Mouse (Mus musculus) forebrain, embryonic 10.5 days (tissue): ENCODE data around the gene Zbtb16. TPM values are rescaled to one million over a fixed set of nuclear protein-coding genes. Genes with fewer than 3 reads are reported as not detected.

Experiments
- DNase-seq: peaks from one replicate; pipeline ENCODE4 v3.0.0-alpha.2; 2017; ENCODE audit warnings: low spot score; ENCODE audit errors: extremely low spot score
- H3K27ac ChIP-seq: fragments of 300-500 bp; sonication (generic); 2 replicates; pipeline ENCODE4 v1.5.1; 2016; ENCODE audit warnings: mild to moderate bottlenecking
- H3K27me3 ChIP-seq: fragments of 300-500 bp; sonication (generic); 2 replicates; pipeline ENCODE4 v1.6.1; 2016; ENCODE audit warnings: mild to moderate bottlenecking; ENCODE audit not compliant: poor library complexity, severe bottlenecking
- H3K36me3 ChIP-seq: fragments of 300-500 bp; sonication (generic); replicated peaks from 2 replicates; pipeline ENCODE4 v1.6.1; 2016; ENCODE audit warnings: mild to moderate bottlenecking, moderate library complexity
- H3K4me1 ChIP-seq: fragments of 300-500 bp; sonication (generic); 2 replicates; pipeline ENCODE4 v1.6.1; 2016
- H3K4me3 ChIP-seq: fragments of 300-500 bp; sonication (generic); 2 replicates; pipeline ENCODE4 v1.5.1; 2016; ENCODE audit warnings: mild to moderate bottlenecking, moderate library complexity
- H3K9me3 ChIP-seq: fragments of 300-500 bp; sonication (generic); 2 replicates; pipeline ENCODE4 v1.6.1; 2016; ENCODE audit warnings: mild to moderate bottlenecking, moderate library complexity
- WGBS: fragments of 180-500 bp; shearing (Covaris S2); methylation state at CpG from one replicate; pipeline ENCODE4 v1.1.7; 2016; 5-methylcytosine and 5-hydroxymethylcytosine counted together
- polyA plus RNA-seq: library from polyadenylated mRNA; unstranded; fragments of >200 nt; fragmentation: Nextera tagmentation; extraction: Ambion mirVana; gene quantifications from 2 replicates; pipeline ENCODE4 v1.2.1, GENCODE M21; 2016

The Zbtb16 gene
- polyA plus RNA-seq: 27.0 and 29.1 TPM in 2 replicates

DNA sequence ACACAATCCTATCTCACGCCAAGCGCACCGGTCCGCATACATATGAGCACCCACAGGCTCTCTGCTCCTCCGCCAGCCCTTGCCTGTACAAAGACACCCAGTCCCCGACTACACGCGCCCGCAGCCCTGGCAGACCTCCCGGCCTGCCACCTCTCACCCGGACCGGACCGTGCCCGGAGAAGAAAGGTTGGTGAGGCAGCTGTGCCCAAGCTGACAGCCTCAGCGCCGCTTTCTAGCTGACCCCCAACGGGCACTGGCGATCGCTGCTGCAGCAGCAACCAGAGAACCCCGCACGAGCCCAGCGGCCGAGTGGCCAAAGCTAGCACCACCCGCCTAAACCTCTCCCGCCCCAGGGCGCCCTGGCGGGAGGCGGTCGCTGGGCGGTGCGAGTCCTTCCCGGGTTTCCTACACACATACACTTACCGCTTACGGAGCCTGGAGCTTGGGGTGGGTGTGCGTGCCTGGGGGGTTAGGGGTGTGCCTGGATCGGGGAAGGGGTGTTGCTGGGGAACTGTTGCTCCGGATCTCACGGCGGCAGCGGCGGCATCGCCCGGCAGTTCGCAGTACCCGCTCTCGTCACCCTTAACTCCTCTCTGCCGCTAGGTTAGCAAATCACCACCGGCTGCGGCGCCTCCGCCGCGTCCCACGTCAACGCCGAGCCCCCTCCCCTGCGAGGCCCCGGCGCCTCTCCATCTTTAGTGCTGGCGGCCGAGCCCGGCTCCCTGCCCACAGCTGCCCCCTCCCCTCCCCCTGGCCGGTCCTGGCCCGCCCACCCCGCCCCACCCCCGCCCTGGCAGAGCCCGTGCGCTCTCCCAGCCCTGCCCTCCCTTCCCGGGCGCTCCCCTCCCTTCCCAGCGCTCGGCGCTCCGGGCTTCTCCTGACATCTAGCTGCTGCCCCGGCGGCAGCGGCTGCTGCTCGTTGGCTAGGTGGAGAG lies at the start of gene Zbtb16:
TSS of gene Zbtb16 (minus strand) at position 592 of the 935 bp plus-strand sequence.
- peaks cover 85% of the 10 kb centered on the region for H3K27me3 ChIP-seq
- under 1% methylated on average over 71 of the region's 78 CpGs for WGBS
- H3K9me3 ChIP-seq: no peaks in the 10 kb centered on the region
- H3K4me1 ChIP-seq: peaks cover 78% of the 10 kb centered on the region
- DNase-seq: peak; percentile 91
- peaks cover 26% of the 10 kb centered on the region for H3K36me3 ChIP-seq
- H3K4me3 ChIP-seq: peak within 1 kb of the TSS; percentile 93
- H3K27ac ChIP-seq: peak within 1 kb of the TSS; percentile 89

GRCm38 (mm10) chr9:48872896-48873295 lies 36.9 kb upstream of the Zbtb16 start:
- Histone ChIP-seq H3K27ac (no peak overlapping the region), H3K4me1 (peaks cover 4% of the 10 kb centered on the region; the same call in 1 of the 2 replicates), H3K4me3 (no peak overlapping the region), H3K27me3 (peaks cover 4% of the 10 kb centered on the region), H3K9me3 (no peaks in the 10 kb centered on the region), H3K36me3 (no peaks in the 10 kb centered on the region)
- no peak for DNase-seq
- 91% methylated on average over 8 of the region's 8 CpGs for whole genome bisulfite sequencing

DNA sequence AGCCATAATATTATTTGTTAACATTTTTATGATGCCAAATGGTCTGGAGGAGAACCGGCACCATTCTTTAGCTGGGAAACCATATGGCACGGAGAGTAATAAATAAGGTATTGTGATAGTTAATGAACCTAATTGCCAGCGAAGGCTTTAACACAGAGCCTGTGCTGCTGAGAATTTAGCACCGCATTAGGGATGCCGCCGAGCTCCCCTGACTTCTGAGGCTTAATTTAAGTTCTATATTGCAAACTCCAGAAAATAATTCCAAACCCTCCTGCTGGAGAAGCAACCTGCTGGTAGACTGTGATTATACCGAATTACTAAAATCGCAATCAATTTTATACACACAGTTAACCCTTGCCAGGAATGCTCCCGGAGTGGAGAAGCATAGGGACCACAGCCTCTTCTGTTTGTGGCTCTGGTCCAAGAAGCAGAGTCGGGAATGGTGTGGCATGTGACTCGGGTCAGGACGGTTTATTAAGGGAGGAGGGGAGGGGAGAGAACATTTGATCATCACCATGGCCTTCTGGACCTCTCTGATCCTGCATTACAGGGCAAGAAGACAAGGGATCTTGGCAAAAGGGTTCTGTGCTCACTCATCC lies 30.6 kb upstream of the Zbtb16 start:
- 81% methylated on average over 12 of the region's 12 CpGs for WGBS
- Histone ChIP-seq H3K27me3 (peaks cover 19% of the 10 kb centered on the region), H3K27ac (peak overlapping the region; percentile 6; the same call in 1 of the 2 replicates), H3K4me3 (no peak overlapping the region), H3K4me1 (peaks cover 29% of the 10 kb centered on the region), H3K9me3 (no peaks in the 10 kb centered on the region), H3K36me3 (no peaks in the 10 kb centered on the region)
- DNase-seq: no peak

DNA sequence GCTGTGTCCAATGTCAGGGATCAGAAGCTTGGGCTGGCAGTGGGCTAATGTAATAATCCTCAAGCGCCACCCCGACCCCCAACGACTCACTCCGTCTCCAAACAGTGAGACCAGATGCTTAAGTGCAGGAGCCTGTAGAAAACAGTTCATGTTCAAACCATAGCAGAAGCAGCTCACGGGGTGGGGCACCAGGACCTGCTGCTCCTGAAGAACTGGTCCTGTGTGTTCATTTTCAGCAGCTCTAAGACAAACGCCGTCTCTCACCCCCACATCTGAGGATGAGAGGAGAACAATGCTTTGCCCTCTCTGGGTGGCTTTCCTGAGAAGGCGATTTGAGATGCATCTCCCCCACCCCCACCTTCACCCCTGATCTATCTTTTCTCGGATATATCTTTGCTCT lies 29.2 kb upstream of the Zbtb16 start:
- 46% methylated on average over 9 of the region's 9 CpGs for WGBS
- Histone ChIP-seq H3K4me1 (peaks cover 39% of the 10 kb centered on the region), H3K9me3 (no peaks in the 10 kb centered on the region), H3K36me3 (no peaks in the 10 kb centered on the region), H3K27me3 (peaks cover 22% of the 10 kb centered on the region), H3K27ac (no peak overlapping the region), H3K4me3 (no peak overlapping the region)
- DNase-seq: no peak

DNA sequence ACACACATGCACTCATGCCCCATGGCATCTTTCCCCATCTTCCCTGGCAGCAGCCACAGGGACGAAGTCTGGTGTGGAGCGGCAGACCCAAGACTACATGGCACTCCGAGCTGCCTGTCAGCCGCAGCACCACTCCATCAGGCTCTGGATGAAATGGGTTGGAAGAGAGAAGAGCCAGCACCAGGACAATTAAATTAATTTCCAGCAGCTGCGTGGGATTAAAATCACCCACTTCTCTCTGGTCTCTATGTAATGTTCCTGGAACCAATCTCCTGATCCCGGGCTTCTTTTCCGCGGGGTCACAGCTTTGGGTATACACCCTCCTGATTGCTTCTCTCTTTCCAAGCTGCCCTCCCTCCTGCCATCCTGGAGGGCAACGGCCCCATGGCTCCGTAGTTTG lies 25.5 kb upstream of the Zbtb16 start:
- Histone ChIP-seq H3K4me1 (peaks cover 45% of the 10 kb centered on the region), H3K36me3 (no peaks in the 10 kb centered on the region), H3K27ac (no peak overlapping the region), H3K4me3 (no peak overlapping the region), H3K9me3 (no peaks in the 10 kb centered on the region), H3K27me3 (peaks cover 22% of the 10 kb centered on the region)
- 91% methylated on average over 10 of the region's 10 CpGs for WGBS
- DNase-seq: no peak

DNA sequence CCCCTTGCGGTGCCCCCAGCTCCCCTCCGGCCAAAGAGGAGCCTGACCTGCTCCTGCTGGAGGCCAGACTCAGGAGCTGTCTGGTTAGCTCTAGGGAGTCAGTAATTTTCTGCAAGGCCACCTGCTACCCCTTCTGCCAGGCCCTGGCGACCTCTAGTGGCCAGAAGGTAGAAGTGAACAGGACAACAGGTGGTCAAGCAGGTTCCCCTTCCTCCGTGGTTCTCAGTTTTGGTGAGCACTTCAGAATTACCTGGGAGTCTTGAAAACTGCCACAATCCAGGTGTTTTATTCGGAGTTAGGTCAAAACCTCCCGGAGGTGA lies 24.5 kb upstream of the Zbtb16 start:
- DNase-seq: peak; percentile 85
- Histone ChIP-seq H3K4me1 (peaks cover 37% of the 10 kb centered on the region), H3K27me3 (peaks cover 20% of the 10 kb centered on the region), H3K36me3 (no peaks in the 10 kb centered on the region), H3K27ac (peak overlapping the region; percentile 72), H3K9me3 (no peaks in the 10 kb centered on the region), H3K4me3 (no peak overlapping the region)
- 3% methylated on average over 6 of the region's 6 CpGs for WGBS

GRCm38 (mm10) chr9:48859828-48860525 lies 24.0 kb upstream of the Zbtb16 start:
- peaks cover 31% of the 10 kb centered on the region for H3K4me1 ChIP-seq
- H3K9me3 ChIP-seq: no peaks in the 10 kb centered on the region
- no peak overlapping the region for H3K4me3 ChIP-seq
- peaks cover 15% of the 10 kb centered on the region; the same call in 1 of the 2 replicates for H3K27me3 ChIP-seq
- no peak for DNase-seq
- 25% methylated on average over 10 of the region's 10 CpGs for WGBS
- peak overlapping the region; percentile 72 for H3K27ac ChIP-seq
- no peaks in the 10 kb centered on the region for H3K36me3 ChIP-seq

GRCm38 (mm10) chr9:48857944-48858343 lies 21.9 kb upstream of the Zbtb16 start:
- H3K27ac ChIP-seq: no peak overlapping the region
- H3K9me3 ChIP-seq: no peaks in the 10 kb centered on the region
- WGBS: 80% methylated on average over 7 of the region's 7 CpGs
- no peak overlapping the region for H3K4me3 ChIP-seq
- no peak for DNase-seq
- no peaks in the 10 kb centered on the region for H3K36me3 ChIP-seq
- H3K4me1 ChIP-seq: peaks cover 35% of the 10 kb centered on the region
- H3K27me3 ChIP-seq: peaks cover 19% of the 10 kb centered on the region; the same call in 1 of the 2 replicates

DNA sequence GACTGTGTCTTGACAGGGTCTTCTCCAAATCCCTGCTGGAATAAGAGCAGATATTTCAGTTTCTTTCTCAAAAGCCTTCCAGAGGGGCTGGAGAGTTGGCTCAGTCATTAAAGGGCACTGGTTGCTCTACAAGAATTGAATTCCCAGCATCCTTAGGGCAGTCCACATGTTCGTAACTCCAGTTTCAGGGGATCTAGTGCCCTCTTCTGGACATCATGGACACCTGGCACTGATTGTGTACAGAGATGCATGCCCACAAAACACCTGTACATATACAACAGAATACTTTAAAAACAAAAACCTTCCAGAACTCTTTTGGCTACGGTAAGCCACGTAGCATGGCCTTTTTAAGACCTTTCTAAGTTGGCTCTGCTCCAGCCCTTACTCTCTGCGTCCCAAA lies 20.2 kb upstream of the Zbtb16 start:
- Histone ChIP-seq H3K4me3 (no peak overlapping the region), H3K27me3 (peaks cover 7% of the 10 kb centered on the region; the same call in 1 of the 2 replicates), H3K27ac (no peak overlapping the region), H3K36me3 (no peaks in the 10 kb centered on the region), H3K4me1 (peaks cover 30% of the 10 kb centered on the region), H3K9me3 (no peaks in the 10 kb centered on the region)
- WGBS: 93% methylated on average over 4 of the region's 4 CpGs
- no peak for DNase-seq

- Histone ChIP-seq H3K4me3 (no peak overlapping the region), H3K27ac (no peak overlapping the region), H3K36me3 (no peaks in the 10 kb centered on the region), H3K27me3 (0 out of 2 replicates have a peak, but pooled peaks cover 2% of the 10 kb centered on the region), H3K9me3 (no peaks in the 10 kb centered on the region), H3K4me1 (peaks cover 9% of the 10 kb centered on the region)
- WGBS: 92% methylated on average over 5 of the region's 5 CpGs
- DNase-seq: no peak
Observed at GRCm38 (mm10) chr9:48849531-48849930, 13.5 kb upstream of the Zbtb16 start.

GRCm38 (mm10) chr9:48839568-48839967 lies 3.5 kb upstream of the Zbtb16 start:
- WGBS: 96% methylated on average over 3 of the region's 3 CpGs
- H3K27me3 ChIP-seq: peaks cover 59% of the 10 kb centered on the region
- H3K9me3 ChIP-seq: no peaks in the 10 kb centered on the region

GRCm38 (mm10) chr9:48838346-48838745 lies 2.3 kb upstream of the Zbtb16 start:
- no peak for DNase-seq
- Histone ChIP-seq H3K27ac (0 out of 2 replicates have a peak overlapping the region, but pooled peaks have one; percentile 53), H3K36me3 (peaks cover 1% of the 10 kb centered on the region; the same call in 1 of the 2 replicates), H3K9me3 (no peaks in the 10 kb centered on the region), H3K27me3 (peaks cover 71% of the 10 kb centered on the region), H3K4me3 (no peak overlapping the region), H3K4me1 (peaks cover 54% of the 10 kb centered on the region)
- WGBS: 50% methylated on average over 4 of the region's 4 CpGs

More at GRCm38 (mm10) chr9:48839568-48839967, 3.5 kb upstream of the Zbtb16 start:
- DNase-seq: no peak
- Histone ChIP-seq H3K4me1 (peaks cover 42% of the 10 kb centered on the region), H3K27ac (no peak overlapping the region), H3K4me3 (no peak overlapping the region), H3K36me3 (no peaks in the 10 kb centered on the region)
